Mouse (Mus musculus): ENCODE measurements at regions not wholly inside any gene's neighbourhood (a gene's known extent, or its start where the extent isn't known, plus 50 kb on each side); places are given as distances from the start of the nearest gene placed in this dataset.

DNA sequence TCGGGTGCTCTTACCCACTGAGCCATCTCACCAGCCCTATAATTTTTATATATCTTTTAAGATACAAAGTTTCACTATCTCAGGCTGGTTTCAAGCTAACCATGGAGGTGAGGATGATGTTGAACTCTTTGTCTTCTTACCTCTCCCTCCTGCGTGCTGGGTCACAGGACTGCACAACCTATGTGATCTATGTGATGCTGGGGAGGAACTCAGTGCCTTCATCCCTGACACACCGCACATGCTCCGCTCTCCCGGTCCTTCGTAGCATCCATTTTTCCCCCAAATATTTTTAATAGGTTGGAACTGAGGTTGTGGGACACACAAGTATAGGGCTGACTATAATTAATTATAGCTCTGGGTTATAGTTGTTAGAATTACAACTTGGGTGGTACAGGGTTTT is 75.9 kb upstream of the Caprin1 start:
- H3K27me3 ChIP-seq (ENCODE audit: low read depth, poor library complexity, severe bottlenecking), result no peaks in the 10 kb centered on the region
- 89% methylated on average over 6 of the region's 6 CpGs for WGBS
- peaks cover 15% of the 10 kb centered on the region for H3K4me1 ChIP-seq
- no peaks in the 10 kb centered on the region for H3K36me3 ChIP-seq
- H3K9me3 ChIP-seq (replicated peaks), result no peaks in the 10 kb centered on the region
- DNase-seq (ENCODE audit: low spot score), result no peak
- H3K27ac ChIP-seq, result no peak overlapping the region
- H3K4me3 ChIP-seq, result no peak overlapping the region

DNA sequence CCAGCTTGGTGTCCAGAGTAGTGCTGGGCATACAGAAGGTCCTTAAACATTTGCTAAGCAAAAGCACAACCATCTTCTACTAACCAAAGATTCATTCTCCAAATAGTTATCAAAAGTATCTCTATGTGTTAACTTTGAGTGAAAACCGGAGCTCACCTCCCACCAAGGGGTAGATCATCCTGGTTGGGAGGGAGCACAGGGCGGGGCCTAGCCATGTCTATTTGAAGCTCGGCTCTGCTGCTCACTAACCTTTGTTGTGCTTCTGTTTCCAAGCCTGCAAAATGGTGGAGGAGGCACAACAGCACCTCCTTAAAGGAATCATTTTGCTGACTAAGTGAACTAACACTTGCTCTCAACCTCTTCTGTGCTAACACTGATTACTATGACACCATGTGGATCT is 77.0 kb upstream of the Caprin1 start:
- H3K27me3 ChIP-seq (ENCODE audit: low read depth, poor library complexity, severe bottlenecking), result no peaks in the 10 kb centered on the region
- H3K36me3 ChIP-seq, result no peaks in the 10 kb centered on the region
- no peak for DNase-seq (ENCODE audit: low spot score)
- no peak overlapping the region for H3K27ac ChIP-seq
- peaks cover 11% of the 10 kb centered on the region for H3K4me1 ChIP-seq
- H3K4me3 ChIP-seq, result no peak overlapping the region
- no peaks in the 10 kb centered on the region for H3K9me3 ChIP-seq (replicated peaks)
- WGBS, result 64% methylated on average over 3 of the region's 3 CpGs

DNA sequence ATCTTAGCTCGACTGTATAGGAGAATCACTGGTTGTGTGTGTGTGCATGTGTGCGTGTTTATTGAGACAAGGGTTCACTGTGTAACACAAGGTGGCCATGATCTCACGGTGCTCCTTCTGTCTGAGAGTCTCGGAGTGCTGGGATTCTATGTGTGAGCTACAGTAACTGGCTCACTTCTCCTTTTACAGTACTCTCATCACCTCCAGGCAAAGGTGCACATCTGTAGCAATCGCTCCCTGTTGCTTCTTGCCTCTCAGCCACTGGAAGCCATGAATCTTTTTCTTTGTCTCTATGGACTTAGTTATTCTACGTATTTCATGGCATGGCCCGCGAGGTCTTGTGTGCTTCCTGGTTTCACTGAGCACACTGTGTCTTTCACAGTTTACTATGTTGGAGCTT is 78.3 kb upstream of the Caprin1 start:
- Histone ChIP-seq H3K27me3 (ENCODE audit: low read depth, poor library complexity, severe bottlenecking) (no peaks in the 10 kb centered on the region), H3K9me3 (replicated peaks) (no peaks in the 10 kb centered on the region), H3K27ac (no peak overlapping the region), H3K4me3 (no peak overlapping the region), H3K36me3 (no peaks in the 10 kb centered on the region), H3K4me1 (peaks cover 12% of the 10 kb centered on the region)
- WGBS, result 90% methylated on average over 8 of the region's 8 CpGs
- no peak for DNase-seq (ENCODE audit: low spot score)

DNA sequence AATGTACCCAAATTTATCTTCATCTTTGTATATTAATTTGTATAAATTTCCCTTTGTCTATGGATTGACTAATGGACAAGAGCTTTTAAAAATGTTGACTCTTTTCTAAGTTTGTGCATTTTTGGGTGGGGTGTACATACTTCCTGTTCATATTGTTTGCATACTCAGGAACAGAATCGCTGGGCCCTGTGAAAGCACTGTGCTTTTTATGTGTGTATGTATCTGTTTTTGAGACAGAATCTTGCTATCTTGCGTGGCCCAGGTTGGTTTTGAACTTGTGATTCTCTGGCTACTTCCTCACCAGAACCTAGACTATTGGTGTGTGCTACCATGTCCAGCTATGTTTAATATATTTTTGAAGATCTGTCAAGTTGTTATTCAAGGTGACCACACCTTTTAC is 78.8 kb upstream of the Caprin1 start:
- no peak for DNase-seq (ENCODE audit: low spot score)
- Histone ChIP-seq H3K36me3 (no peaks in the 10 kb centered on the region), H3K9me3 (replicated peaks) (no peaks in the 10 kb centered on the region), H3K27ac (no peak overlapping the region), H3K4me1 (peaks cover 17% of the 10 kb centered on the region), H3K27me3 (ENCODE audit: low read depth, poor library complexity, severe bottlenecking) (no peaks in the 10 kb centered on the region), H3K4me3 (no peak overlapping the region)
- WGBS, result 91% methylated on average over 2 of the region's 2 CpGs

DNA sequence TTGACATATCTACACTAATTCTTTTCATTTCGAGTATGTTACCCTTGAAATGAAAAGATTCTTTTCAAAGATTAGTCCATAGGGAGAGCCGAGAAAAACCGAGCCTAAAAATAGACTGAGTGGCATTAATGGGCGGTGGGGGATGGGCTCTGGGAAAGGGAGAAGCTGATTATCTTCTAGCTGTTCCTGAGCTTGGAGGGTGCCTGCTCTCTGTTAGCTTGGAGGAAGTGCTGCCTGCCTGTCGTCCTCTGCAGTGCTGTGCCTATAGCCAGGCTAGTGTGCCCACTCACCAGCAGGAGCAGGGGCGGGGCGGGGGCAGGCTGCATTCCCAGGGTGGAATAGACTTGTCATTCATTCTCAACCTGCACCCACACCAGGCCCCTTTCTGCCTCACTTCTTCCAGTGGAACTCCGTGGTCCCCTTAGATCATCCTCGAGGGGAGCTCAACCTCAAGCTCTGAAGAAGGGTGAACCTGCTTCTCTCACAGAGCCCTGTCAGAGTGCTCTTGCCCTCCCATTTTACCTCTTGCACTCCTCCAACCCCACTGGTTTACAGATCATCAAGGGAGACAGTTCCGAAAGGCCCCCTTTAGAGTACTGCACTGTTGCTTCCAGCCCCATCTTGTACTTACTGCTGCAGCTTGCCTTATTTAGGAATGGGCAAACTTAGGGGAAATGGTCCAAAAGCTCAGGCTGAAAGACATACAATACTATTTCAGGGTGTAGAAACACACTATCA is 76.6 kb upstream of the Lmo2 start:
- Histone ChIP-seq H3K27me3 (ENCODE audit: low read depth, poor library complexity, severe bottlenecking) (no peaks in the 10 kb centered on the region), H3K4me1 (peaks cover 12% of the 10 kb centered on the region), H3K36me3 (no peaks in the 10 kb centered on the region), H3K9me3 (replicated peaks) (no peaks in the 10 kb centered on the region), H3K27ac (0 out of 2 replicates have a peak overlapping the region, but pooled peaks have one; percentile 10), H3K4me3 (no peak overlapping the region)
- WGBS, result 36% methylated on average over 10 of the region's 10 CpGs
- no peak for DNase-seq (ENCODE audit: low spot score)

DNA sequence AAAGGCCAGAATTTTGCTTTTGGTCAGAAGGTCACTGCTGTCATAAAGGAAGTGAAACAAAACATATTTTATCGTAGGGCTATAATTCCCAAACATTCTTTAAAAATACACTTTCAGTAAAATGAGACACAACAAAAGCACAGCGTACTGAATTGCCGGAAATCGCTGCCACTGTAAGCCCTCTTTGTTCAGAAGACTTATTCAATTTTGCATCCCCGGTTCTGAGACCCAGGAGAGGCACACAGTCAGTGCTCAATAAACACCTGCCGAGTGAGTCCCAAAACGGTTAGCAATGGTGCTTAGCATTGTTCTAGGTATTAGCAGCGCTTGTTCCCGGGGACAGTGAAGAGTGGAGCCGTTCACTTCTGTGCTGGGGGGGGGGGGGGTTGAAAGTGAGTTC is 72.9 kb upstream of the Lmo2 start:
- WGBS, result 76% methylated on average over 10 of the region's 10 CpGs

DNA sequence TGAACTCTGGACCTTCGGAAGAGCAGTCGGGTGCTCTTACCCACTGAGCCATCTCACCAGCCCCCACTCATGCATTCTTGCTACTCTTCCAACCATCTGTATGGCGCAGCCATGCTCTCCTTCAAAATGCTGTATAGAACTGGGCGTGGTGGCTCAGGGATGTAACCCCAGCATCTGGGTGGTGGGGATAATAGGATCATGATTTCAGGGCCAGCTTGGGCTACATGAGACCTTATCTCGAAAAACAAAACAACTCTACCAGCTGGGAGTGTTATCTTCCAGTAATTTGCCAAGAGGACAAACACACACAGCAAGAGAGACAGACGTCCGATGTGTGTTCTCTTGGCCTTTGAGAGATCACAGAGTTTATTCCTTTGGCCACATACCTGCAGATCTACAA is 69.8 kb upstream of the Lmo2 start:
- Histone ChIP-seq H3K36me3 (no peaks in the 10 kb centered on the region), H3K27ac (no peak overlapping the region), H3K9me3 (replicated peaks) (no peaks in the 10 kb centered on the region), H3K4me1 (peaks cover 18% of the 10 kb centered on the region), H3K4me3 (no peak overlapping the region), H3K27me3 (ENCODE audit: low read depth, poor library complexity, severe bottlenecking) (no peaks in the 10 kb centered on the region)
- 94% methylated on average over 7 of the region's 7 CpGs for WGBS
- no peak for DNase-seq (ENCODE audit: low spot score)

More for the DNA sequence above, 72.9 kb upstream of the Lmo2 start:
- Histone ChIP-seq H3K27ac (no peak overlapping the region), H3K9me3 (replicated peaks) (no peaks in the 10 kb centered on the region), H3K27me3 (ENCODE audit: low read depth, poor library complexity, severe bottlenecking) (no peaks in the 10 kb centered on the region), H3K4me3 (no peak overlapping the region), H3K36me3 (no peaks in the 10 kb centered on the region), H3K4me1 (peaks cover 12% of the 10 kb centered on the region)
- DNase-seq (ENCODE audit: low spot score), result no peak

DNA sequence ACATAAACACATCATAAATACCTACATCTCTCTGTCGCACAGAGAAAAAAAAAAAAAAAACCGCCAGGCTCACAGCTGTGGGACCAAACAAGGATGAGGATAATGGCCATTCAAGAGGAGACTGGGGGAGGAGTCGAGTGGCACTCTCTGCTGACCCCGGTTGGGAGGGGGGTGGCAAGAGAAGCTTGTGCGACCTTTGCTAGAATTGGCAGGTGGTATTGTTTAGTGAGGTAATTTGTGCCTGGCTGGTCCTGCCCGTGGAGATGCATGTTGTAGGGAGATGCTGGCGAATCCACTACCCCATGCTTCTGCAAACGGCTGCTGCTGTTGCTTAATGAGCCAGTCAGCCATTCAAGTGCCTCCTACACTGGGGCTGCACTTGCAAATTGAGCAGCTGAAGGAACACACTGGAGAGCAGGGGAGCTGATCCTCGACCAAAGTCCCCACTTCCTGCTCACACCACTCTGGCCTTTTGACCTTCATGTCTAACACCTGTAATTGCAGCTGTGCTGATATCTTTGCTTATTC is 66.5 kb upstream of the Lmo2 start:
- DNase-seq (ENCODE audit: low spot score), result peak; percentile 81
- no peaks in the 10 kb centered on the region for H3K27me3 ChIP-seq (ENCODE audit: low read depth, poor library complexity, severe bottlenecking)
- peaks cover 48% of the 10 kb centered on the region for H3K4me1 ChIP-seq
- H3K27ac ChIP-seq, result peak overlapping the region; percentile 50
- 4% methylated on average over 9 of the region's 9 CpGs for WGBS
- H3K36me3 ChIP-seq, result no peaks in the 10 kb centered on the region
- H3K9me3 ChIP-seq (replicated peaks), result no peaks in the 10 kb centered on the region
- peak overlapping the region; percentile 1; the same call in 1 of the 2 replicates for H3K4me3 ChIP-seq

DNA sequence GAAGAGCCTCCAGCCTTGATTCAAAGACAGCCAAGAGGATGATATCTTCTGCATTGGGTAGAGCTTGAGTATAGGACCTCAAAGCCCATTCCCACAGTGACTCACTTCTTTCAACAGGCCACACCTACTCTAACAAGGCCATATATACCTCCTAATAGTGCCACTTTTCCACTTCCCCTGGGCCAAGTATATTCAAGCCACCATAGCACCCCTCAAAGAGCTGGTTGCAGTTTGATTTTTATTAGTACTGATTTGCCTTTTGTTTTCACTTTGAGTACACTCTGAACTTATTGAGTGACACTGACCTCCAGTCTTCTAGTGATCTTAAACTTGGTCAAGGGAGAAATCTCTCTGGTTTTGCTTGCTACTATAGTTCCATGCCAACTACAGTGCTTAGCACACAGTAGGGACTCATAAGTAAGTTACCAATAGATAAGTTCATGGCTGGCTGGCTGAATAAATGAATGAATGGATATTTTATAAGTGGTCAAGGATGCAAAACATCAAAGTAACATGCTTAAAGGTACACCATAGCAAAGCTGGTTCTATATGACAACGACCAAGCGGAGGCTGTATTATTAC is 64.5 kb upstream of the Lmo2 start:
- 92% methylated on average over 2 of the region's 2 CpGs for WGBS
- no peaks in the 10 kb centered on the region for H3K9me3 ChIP-seq (replicated peaks)
- DNase-seq (ENCODE audit: low spot score), result no peak
- no peaks in the 10 kb centered on the region for H3K27me3 ChIP-seq (ENCODE audit: low read depth, poor library complexity, severe bottlenecking)
- H3K36me3 ChIP-seq, result no peaks in the 10 kb centered on the region
- H3K27ac ChIP-seq, result no peak overlapping the region
- H3K4me3 ChIP-seq, result no peak overlapping the region
- H3K4me1 ChIP-seq, result peaks cover 65% of the 10 kb centered on the region

DNA sequence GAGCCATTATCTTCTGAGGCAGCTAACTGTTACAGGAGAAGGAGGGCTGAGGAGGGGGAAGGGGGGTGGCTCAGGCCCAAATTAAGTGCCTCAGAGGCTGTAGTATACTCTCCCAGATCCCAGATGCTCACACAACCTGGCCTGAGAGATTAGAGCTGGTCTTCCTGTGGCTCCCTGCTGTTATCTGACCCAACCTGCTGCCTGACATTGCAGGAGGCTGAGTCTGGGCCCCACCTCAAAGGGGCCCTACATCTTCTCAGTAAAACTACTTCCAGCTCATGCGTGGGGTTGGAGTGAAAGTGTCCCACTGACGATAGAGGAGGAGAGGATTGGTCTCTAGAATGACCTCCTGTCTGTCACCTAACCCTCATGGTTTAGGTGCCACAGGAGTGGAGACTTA is 64.0 kb upstream of the Lmo2 start:
- WGBS, result 36% methylated on average over 2 of the region's 2 CpGs
- Histone ChIP-seq H3K9me3 (replicated peaks) (no peaks in the 10 kb centered on the region), H3K4me3 (no peak overlapping the region), H3K36me3 (no peaks in the 10 kb centered on the region), H3K27ac (peak overlapping the region; percentile 61; the same call in 1 of the 2 replicates), H3K27me3 (ENCODE audit: low read depth, poor library complexity, severe bottlenecking) (no peaks in the 10 kb centered on the region), H3K4me1 (peaks cover 65% of the 10 kb centered on the region)
- no peak for DNase-seq (ENCODE audit: low spot score)

DNA sequence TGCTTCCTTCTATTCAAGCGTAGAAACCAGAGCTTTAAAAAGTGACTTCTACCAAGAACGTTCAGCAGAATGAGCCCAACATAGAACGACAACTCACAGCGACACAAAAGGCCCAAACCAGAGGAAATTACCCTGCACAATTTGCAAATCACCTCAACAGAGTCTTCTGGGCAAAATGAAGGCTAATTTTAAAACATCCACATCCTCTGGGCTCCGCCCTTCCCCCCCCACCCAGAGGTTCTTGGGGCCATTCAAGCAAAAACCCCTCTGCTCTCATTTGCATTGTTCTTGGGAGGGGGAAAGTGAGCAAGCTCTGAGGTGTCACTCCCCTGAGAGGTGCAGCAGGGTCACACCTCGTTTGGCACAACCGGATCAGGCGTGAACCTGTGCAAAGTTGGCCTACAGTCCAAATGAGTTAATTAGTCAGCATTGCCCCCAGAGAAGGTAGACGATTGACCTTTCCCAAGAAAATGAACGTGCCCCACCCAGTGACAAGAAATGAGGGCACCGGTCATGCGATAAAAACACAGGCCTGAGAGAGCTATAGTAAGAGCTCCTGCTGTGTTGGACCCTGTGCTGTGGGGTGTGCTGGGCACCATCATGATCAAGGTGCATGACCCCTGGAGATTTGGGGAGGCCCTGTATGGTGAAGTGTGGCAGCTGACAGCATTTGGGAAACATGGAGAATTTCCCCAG is 62.7 kb upstream of the Lmo2 start:
- Histone ChIP-seq H3K9me3 (replicated peaks) (no peaks in the 10 kb centered on the region), H3K27me3 (ENCODE audit: low read depth, poor library complexity, severe bottlenecking) (no peaks in the 10 kb centered on the region), H3K36me3 (no peaks in the 10 kb centered on the region), H3K4me3 (no peak overlapping the region), H3K27ac (peak overlapping the region; percentile 61; the same call in 1 of the 2 replicates), H3K4me1 (peaks cover 68% of the 10 kb centered on the region)
- 58% methylated on average over 12 of the region's 12 CpGs for WGBS
- DNase-seq (ENCODE audit: low spot score), result no peak

DNA sequence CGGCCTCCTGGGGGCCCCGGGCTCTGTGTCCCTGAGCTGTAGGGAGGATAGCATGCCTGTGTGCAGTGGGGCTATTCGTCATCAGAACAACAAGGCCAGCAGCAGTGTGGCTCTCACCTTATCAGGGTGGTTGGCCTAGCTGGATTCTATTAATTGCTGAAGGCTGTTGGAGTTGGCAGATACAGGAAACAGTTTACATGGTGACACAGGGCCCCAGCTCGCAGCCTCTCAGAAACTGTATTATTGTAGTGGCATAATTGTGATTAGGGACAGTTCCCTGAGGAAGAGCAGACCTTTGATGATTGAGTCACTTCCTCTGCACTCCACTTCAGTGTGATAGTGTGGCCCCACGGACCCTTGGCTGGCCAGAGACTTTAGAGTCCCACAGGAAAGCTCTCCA is 61.6 kb upstream of the Lmo2 start:
- no peaks in the 10 kb centered on the region for H3K9me3 ChIP-seq (replicated peaks)
- H3K4me1 ChIP-seq, result peaks cover 58% of the 10 kb centered on the region
- no peaks in the 10 kb centered on the region for H3K36me3 ChIP-seq
- H3K4me3 ChIP-seq, result no peak overlapping the region
- WGBS, result 41% methylated on average over 5 of the region's 5 CpGs
- no peak for DNase-seq (ENCODE audit: low spot score)
- peak overlapping the region; percentile 71 for H3K27ac ChIP-seq
- H3K27me3 ChIP-seq (ENCODE audit: low read depth, poor library complexity, severe bottlenecking), result no peaks in the 10 kb centered on the region

DNA sequence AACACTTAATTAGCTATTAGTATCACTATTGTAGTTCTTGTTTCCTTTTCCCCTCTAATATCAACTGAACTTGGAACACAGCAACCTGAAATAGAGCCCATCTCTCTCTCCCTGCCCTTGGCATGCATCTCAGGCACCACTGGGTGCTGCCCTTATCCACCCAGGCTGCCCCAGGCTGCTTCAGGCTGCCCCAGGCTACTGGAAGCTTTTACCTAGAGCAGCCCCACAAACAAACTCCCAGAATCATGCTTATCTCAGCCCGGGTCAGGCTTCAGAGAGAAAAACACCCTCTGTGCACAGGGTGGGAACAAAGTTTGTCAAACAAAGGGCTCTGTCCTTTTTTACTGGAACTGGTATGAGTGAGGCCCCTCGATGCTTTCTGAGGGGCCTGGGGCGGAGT is 61.0 kb upstream of the Lmo2 start:
- H3K4me1 ChIP-seq, result peaks cover 58% of the 10 kb centered on the region
- no peak overlapping the region for H3K4me3 ChIP-seq
- H3K27ac ChIP-seq, result peak overlapping the region; percentile 71
- H3K36me3 ChIP-seq, result no peaks in the 10 kb centered on the region
- DNase-seq (ENCODE audit: low spot score), result no peak
- 45% methylated on average over 3 of the region's 3 CpGs for WGBS
- H3K9me3 ChIP-seq (replicated peaks), result no peaks in the 10 kb centered on the region
- H3K27me3 ChIP-seq (ENCODE audit: low read depth, poor library complexity, severe bottlenecking), result no peaks in the 10 kb centered on the region

All from limb, embryonic 10.5 days (tissue).